Mouse (Mus musculus) cerebellum, postnatal 25 days (tissue): ENCODE data around the gene Trim63.

ENCODE experiments used
- DNase-seq, 2 experiments: peaks; one replicate each; pipeline ENCODE4 v3.0.0; 2021; ENCODE audit warnings: mixed read lengths in 2 of 2

Trim63 gene

GRCm38 (mm10) chr4:134343071-134344031 lies 28.4 kb downstream of the Trim63 start, which contains the start of gene Slc30a2:
Gene Slc30a2 (plus strand): TSS chr4:134343181.
- no peak for DNase-seq

GRCm38 (mm10) chr4:134344620-134345019 lies 29.7 kb downstream of the Trim63 start:
- no peak for DNase-seq

- DNase-seq, result no peak
Measured at GRCm38 (mm10) chr4:134345802-134346201, 30.9 kb downstream of the Trim63 start.

GRCm38 (mm10) chr4:134348078-134348477 lies 33.2 kb downstream of the Trim63 start:
- no peak for DNase-seq

GRCm38 (mm10) chr4:134348545-134348944 lies 33.6 kb downstream of the Trim63 start:
- no peak for DNase-seq

- DNase-seq, result no peak
Measured at GRCm38 (mm10) chr4:134349829-134350228, 34.9 kb downstream of the Trim63 start.

- DNase-seq, result no peak
Measured at GRCm38 (mm10) chr4:134350641-134351040, 35.7 kb downstream of the Trim63 start.

- no peak for DNase-seq
Measured at GRCm38 (mm10) chr4:134351329-134352260, 36.7 kb downstream of the Trim63 start.

GRCm38 (mm10) chr4:134352261-134352707 lies 37.4 kb downstream of the Trim63 start:
- DNase-seq, result no peak

- no peak for DNase-seq
Measured at GRCm38 (mm10) chr4:134352929-134353328, 38.0 kb downstream of the Trim63 start.

GRCm38 (mm10) chr4:134353527-134354409 lies 38.8 kb downstream of the Trim63 start:
- DNase-seq, result no peak

GRCm38 (mm10) chr4:134355841-134356452 lies 41.0 kb downstream of the Trim63 start:
- peak in 1 of 2 experiments; percentile 33 for DNase-seq

- peak; percentile 84 to 89 for DNase-seq
Measured at GRCm38 (mm10) chr4:134356591-134357460, 41.9 kb downstream of the Trim63 start.

GRCm38 (mm10) chr4:134357461-134357771 lies 42.5 kb downstream of the Trim63 start:
- no peak for DNase-seq

GRCm38 (mm10) chr4:134359649-134360048 lies 44.7 kb downstream of the Trim63 start:
- DNase-seq, result no peak

GRCm38 (mm10) chr4:134361215-134361614 lies 46.3 kb downstream of the Trim63 start:
- DNase-seq, result no peak

- DNase-seq, result peak in 1 of 2 experiments; percentile 28
Measured at GRCm38 (mm10) chr4:134362124-134362523, 47.2 kb downstream of the Trim63 start.

GRCm38 (mm10) chr4:134362586-134362985 lies 47.7 kb downstream of the Trim63 start:
- DNase-seq, result no peak

GRCm38 (mm10) chr4:134365280-134365679 lies 50.4 kb downstream of the Trim63 start:
- DNase-seq, result no peak

- DNase-seq, result peak in 1 of 2 experiments; percentile 37
Measured at GRCm38 (mm10) chr4:134370649-134371221, 55.8 kb downstream of the Trim63 start.
